Mouse (Mus musculus): ENCODE measurements around the gene Chmp6. TPM values are rescaled to one million over a fixed set of nuclear protein-coding genes. Genes with fewer than 3 reads are reported as not detected.

Chmp6 gene
- polyA plus RNA-seq (2015; fragmentation: Nextera tagmentation; extraction: Ambion mirVana): 107 and 112 TPM in 2 replicates

- under 1% methylated on average over 47 of the region's 48 CpGs for WGBS
- Histone ChIP-seq H3K4me1 (replicated peaks) (peaks cover 37% of the 10 kb centered on the region), H3K27me3 (0 out of 2 replicates have a peak, but pooled peaks cover 4% of the 10 kb centered on the region), H3K4me2 (replicated peaks) (peak within 1 kb of the TSS; percentile 99), H3K9ac (replicated peaks) (peak within 1 kb of the TSS; percentile 97), H3K4me3 (replicated peaks) (peak within 1 kb of the TSS; percentile 95), H3K36me3 (peaks cover 21% of the 10 kb centered on the region), H3K27ac (peak within 1 kb of the TSS; percentile 79), H3K9me3 (no peaks in the 10 kb centered on the region)
- peak; percentile 78 for ATAC-seq
Observed at GRCm38 (mm10) chr11:119913291-119913934, at the start of gene Chmp6. TSS of gene Chmp6 (plus strand) at chr11:119913441.

GRCm38 (mm10) chr11:119866837-119867236, 46.4 kb upstream of the Chmp6 start:
- H3K9ac ChIP-seq (replicated peaks): no peak overlapping the region
- H3K27me3 ChIP-seq: no peaks in the 10 kb centered on the region
- WGBS: 82% methylated on average over 6 of the region's 6 CpGs
- no peak for ATAC-seq
- no peaks in the 10 kb centered on the region for H3K9me3 ChIP-seq
- H3K4me3 ChIP-seq (replicated peaks): no peak overlapping the region
- H3K4me1 ChIP-seq (replicated peaks): peaks cover 3% of the 10 kb centered on the region
- peaks cover 38% of the 10 kb centered on the region for H3K36me3 ChIP-seq
- no peak overlapping the region for H3K27ac ChIP-seq
- no peak overlapping the region for H3K4me2 ChIP-seq (replicated peaks)

- no peak overlapping the region for H3K4me3 ChIP-seq (replicated peaks)
- no peak overlapping the region for H3K27ac ChIP-seq
- H3K4me2 ChIP-seq (replicated peaks): no peak overlapping the region
- no peaks in the 10 kb centered on the region for H3K4me1 ChIP-seq (replicated peaks)
- ATAC-seq: no peak
- H3K9me3 ChIP-seq: no peaks in the 10 kb centered on the region
- 87% methylated on average over 3 of the region's 3 CpGs for WGBS
- no peaks in the 10 kb centered on the region for H3K27me3 ChIP-seq
- H3K9ac ChIP-seq (replicated peaks): no peak overlapping the region
- peaks cover 51% of the 10 kb centered on the region for H3K36me3 ChIP-seq
Observed at GRCm38 (mm10) chr11:119868138-119868537, 45.1 kb upstream of the Chmp6 start.

GRCm38 (mm10) chr11:119868556-119868955, 44.7 kb upstream of the Chmp6 start:
- Histone ChIP-seq H3K4me2 (replicated peaks) (no peak overlapping the region), H3K4me1 (replicated peaks) (no peaks in the 10 kb centered on the region), H3K36me3 (peaks cover 55% of the 10 kb centered on the region), H3K27me3 (no peaks in the 10 kb centered on the region), H3K27ac (no peak overlapping the region), H3K9ac (replicated peaks) (no peak overlapping the region), H3K4me3 (replicated peaks) (no peak overlapping the region), H3K9me3 (no peaks in the 10 kb centered on the region)
- ATAC-seq: no peak
- WGBS: 90% methylated on average over 4 of the region's 4 CpGs

GRCm38 (mm10) chr11:119871141-119871540, 42.1 kb upstream of the Chmp6 start:
- peaks cover 69% of the 10 kb centered on the region for H3K36me3 ChIP-seq
- no peak overlapping the region for H3K4me3 ChIP-seq (replicated peaks)
- H3K27ac ChIP-seq: no peak overlapping the region
- H3K4me2 ChIP-seq (replicated peaks): no peak overlapping the region
- no peaks in the 10 kb centered on the region for H3K9me3 ChIP-seq
- no peak for ATAC-seq
- H3K27me3 ChIP-seq: no peaks in the 10 kb centered on the region
- no peaks in the 10 kb centered on the region for H3K4me1 ChIP-seq (replicated peaks)
- no peak overlapping the region for H3K9ac ChIP-seq (replicated peaks)
- 87% methylated on average over 7 of the region's 7 CpGs for WGBS

- H3K4me2 ChIP-seq (replicated peaks): no peak overlapping the region
- peaks cover 83% of the 10 kb centered on the region for H3K36me3 ChIP-seq
- no peak overlapping the region for H3K4me3 ChIP-seq (replicated peaks)
- no peaks in the 10 kb centered on the region for H3K4me1 ChIP-seq (replicated peaks)
- no peak for ATAC-seq
- no peaks in the 10 kb centered on the region for H3K27me3 ChIP-seq
- 97% methylated on average over 4 of the region's 4 CpGs for WGBS
- no peaks in the 10 kb centered on the region for H3K9me3 ChIP-seq
- H3K9ac ChIP-seq (replicated peaks): no peak overlapping the region
- H3K27ac ChIP-seq: no peak overlapping the region
Observed at GRCm38 (mm10) chr11:119873643-119874042, 39.6 kb upstream of the Chmp6 start.

GRCm38 (mm10) chr11:119874841-119875240, 38.4 kb upstream of the Chmp6 start:
- no peaks in the 10 kb centered on the region for H3K9me3 ChIP-seq
- H3K4me1 ChIP-seq (replicated peaks): no peaks in the 10 kb centered on the region
- no peak overlapping the region for H3K27ac ChIP-seq
- H3K36me3 ChIP-seq: peaks cover 79% of the 10 kb centered on the region
- 80% methylated on average over 1 of the region's 1 CpGs for WGBS
- no peaks in the 10 kb centered on the region for H3K27me3 ChIP-seq
- H3K4me3 ChIP-seq (replicated peaks): no peak overlapping the region
- H3K4me2 ChIP-seq (replicated peaks): no peak overlapping the region
- H3K9ac ChIP-seq (replicated peaks): no peak overlapping the region
- ATAC-seq: no peak

- H3K9me3 ChIP-seq: no peaks in the 10 kb centered on the region
- no peak overlapping the region for H3K4me2 ChIP-seq (replicated peaks)
- no peaks in the 10 kb centered on the region for H3K27me3 ChIP-seq
- H3K9ac ChIP-seq (replicated peaks): no peak overlapping the region
- H3K4me1 ChIP-seq (replicated peaks): no peaks in the 10 kb centered on the region
- 87% methylated on average over 9 of the region's 9 CpGs for WGBS
- ATAC-seq: no peak
- H3K27ac ChIP-seq: no peak overlapping the region
- H3K36me3 ChIP-seq: peaks cover 77% of the 10 kb centered on the region
- no peak overlapping the region for H3K4me3 ChIP-seq (replicated peaks)
Observed at GRCm38 (mm10) chr11:119875685-119876084, 37.6 kb upstream of the Chmp6 start.

- Histone ChIP-seq H3K36me3 (peaks cover 67% of the 10 kb centered on the region), H3K4me2 (replicated peaks) (no peak overlapping the region), H3K9ac (replicated peaks) (no peak overlapping the region), H3K9me3 (no peaks in the 10 kb centered on the region), H3K4me3 (replicated peaks) (no peak overlapping the region), H3K27ac (no peak overlapping the region), H3K27me3 (no peaks in the 10 kb centered on the region), H3K4me1 (replicated peaks) (no peaks in the 10 kb centered on the region)
- ATAC-seq: no peak
- 92% methylated on average over 7 of the region's 7 CpGs for WGBS
Observed at GRCm38 (mm10) chr11:119877124-119877523, 36.1 kb upstream of the Chmp6 start.

GRCm38 (mm10) chr11:119879573-119879972, 33.7 kb upstream of the Chmp6 start:
- H3K9me3 ChIP-seq: no peaks in the 10 kb centered on the region
- H3K27me3 ChIP-seq: no peaks in the 10 kb centered on the region
- H3K9ac ChIP-seq (replicated peaks): no peak overlapping the region
- H3K36me3 ChIP-seq: peaks cover 44% of the 10 kb centered on the region
- H3K4me1 ChIP-seq (replicated peaks): no peaks in the 10 kb centered on the region
- no peak for ATAC-seq
- no peak overlapping the region for H3K27ac ChIP-seq
- H3K4me2 ChIP-seq (replicated peaks): no peak overlapping the region
- 92% methylated on average over 5 of the region's 5 CpGs for WGBS
- no peak overlapping the region for H3K4me3 ChIP-seq (replicated peaks)

- 77% methylated on average over 2 of the region's 2 CpGs for WGBS
- Histone ChIP-seq H3K4me1 (replicated peaks) (no peaks in the 10 kb centered on the region), H3K27ac (no peak overlapping the region), H3K4me2 (replicated peaks) (no peak overlapping the region), H3K9me3 (no peaks in the 10 kb centered on the region), H3K36me3 (peaks cover 45% of the 10 kb centered on the region), H3K9ac (replicated peaks) (no peak overlapping the region; the same call in 1 of the 2 replicates), H3K27me3 (no peaks in the 10 kb centered on the region), H3K4me3 (replicated peaks) (no peak overlapping the region)
- ATAC-seq: no peak
Observed at GRCm38 (mm10) chr11:119883646-119884045, 29.6 kb upstream of the Chmp6 start.

- no peak overlapping the region for H3K9ac ChIP-seq (replicated peaks)
- peaks cover 8% of the 10 kb centered on the region; the same call in 1 of the 2 replicates for H3K4me1 ChIP-seq (replicated peaks)
- ATAC-seq: no peak
- no peaks in the 10 kb centered on the region for H3K27me3 ChIP-seq
- 97% methylated on average over 3 of the region's 3 CpGs for WGBS
- no peaks in the 10 kb centered on the region for H3K9me3 ChIP-seq
- no peak overlapping the region for H3K4me3 ChIP-seq (replicated peaks)
- H3K4me2 ChIP-seq (replicated peaks): no peak overlapping the region
- no peak overlapping the region for H3K27ac ChIP-seq
- H3K36me3 ChIP-seq: peaks cover 85% of the 10 kb centered on the region
Observed at GRCm38 (mm10) chr11:119889966-119890365, 23.3 kb upstream of the Chmp6 start.

Data from midbrain, embryonic 13.5 days (tissue).